Mouse (Mus musculus) embryonic fibroblast, embryonic 13.5 days (primary cell): ENCODE measurements around the gene Plcd1. TPM values are rescaled to one million over a fixed set of nuclear protein-coding genes. Genes with fewer than 3 reads are reported as not detected.

Experiments
- H3K27ac ChIP-seq: 2 replicates; pipeline ENCODE4 v1.5.1; 2012; ENCODE audit warnings: low read length, control low read depth, inconsistent platforms; ENCODE audit not compliant: insufficient read depth
- H3K4me1 ChIP-seq: 2 replicates; pipeline ENCODE4 v1.6.1; 2011; ENCODE audit warnings: low read length; ENCODE audit not compliant: control insufficient read depth, insufficient read depth
- H3K4me3 ChIP-seq: 2 replicates; pipeline ENCODE4 v1.5.1; 2011; ENCODE audit warnings: mild to moderate bottlenecking, control low read depth, low read length; ENCODE audit not compliant: insufficient read depth
- CTCF ChIP-seq: IDR thresholded peaks from 2 replicates; pipeline ENCODE4 v1.5.1; 2011; ENCODE audit warnings: mild to moderate bottlenecking, control low read depth, low read length, moderate library complexity, borderline replicate concordance; ENCODE audit not compliant: insufficient read depth
- POLR2A ChIP-seq: IDR thresholded peaks from 2 replicates; pipeline ENCODE4 v1.6.1; 2011; ENCODE audit warnings: low read depth, mild to moderate bottlenecking, control low read depth, low read length, moderate library complexity
- polyA plus RNA-seq: library from polyadenylated mRNA; stranded (reverse); fragments of >200 nt; gene quantifications from 2 replicates; pipeline ENCODE4 v1.2.4, GENCODE M21; 2011; ENCODE audit warnings: low read depth; ENCODE audit not compliant: missing spikeins, insufficient read length

Gene Plcd1
- polyA plus RNA-seq, 1 experiment: 28.3 TPM

DNA sequence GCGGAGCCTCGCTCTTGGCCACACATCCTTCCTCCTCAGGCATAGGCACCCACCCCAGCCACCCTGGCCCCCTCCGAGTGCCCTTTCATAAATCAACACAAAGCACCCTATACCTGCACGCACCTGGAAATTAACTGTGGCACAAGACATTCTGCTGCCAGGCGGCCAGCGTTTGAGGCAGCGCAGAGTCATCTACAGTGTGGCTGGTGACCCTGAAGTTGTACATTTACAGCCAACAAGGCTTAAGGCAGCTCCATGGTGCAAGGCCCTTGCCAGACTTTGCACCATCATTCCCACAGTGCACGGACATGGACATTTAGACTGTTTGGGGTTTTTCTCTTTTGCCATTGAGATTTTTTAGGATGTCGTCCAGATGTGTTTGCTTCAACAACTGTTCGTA lies 32.6 kb downstream of the Plcd1 start:
- H3K27ac ChIP-seq: no peak overlapping the region
- H3K4me3 ChIP-seq: no peak overlapping the region
- no peaks in the 10 kb centered on the region for H3K4me1 ChIP-seq
- TF ChIP-seq POLR2A (no peak), CTCF (no peak)

DNA sequence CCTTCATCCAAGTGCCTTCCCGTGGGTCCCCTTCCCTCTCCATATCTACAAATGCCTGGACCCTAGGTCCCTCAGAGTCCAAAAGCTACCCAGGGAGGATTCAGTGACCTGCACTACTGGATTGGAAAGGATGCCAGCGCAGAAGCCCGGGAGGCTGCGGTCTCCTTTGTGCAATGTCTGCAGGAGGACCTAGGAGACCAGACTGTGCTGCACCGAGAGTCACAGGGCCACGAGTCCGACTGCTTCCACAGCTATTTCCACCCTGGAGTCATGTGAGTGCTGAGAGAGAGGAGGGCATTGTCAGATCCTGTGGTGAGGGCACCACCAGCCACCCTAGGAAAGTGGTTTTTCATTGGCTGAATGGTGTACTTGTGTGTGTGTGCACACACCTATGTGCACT lies 35.1 kb downstream of the Plcd1 start:
- Histone ChIP-seq H3K27ac (no peak overlapping the region), H3K4me1 (no peaks in the 10 kb centered on the region), H3K4me3 (no peak overlapping the region)
- TF ChIP-seq CTCF (no peak), POLR2A (no peak)

DNA sequence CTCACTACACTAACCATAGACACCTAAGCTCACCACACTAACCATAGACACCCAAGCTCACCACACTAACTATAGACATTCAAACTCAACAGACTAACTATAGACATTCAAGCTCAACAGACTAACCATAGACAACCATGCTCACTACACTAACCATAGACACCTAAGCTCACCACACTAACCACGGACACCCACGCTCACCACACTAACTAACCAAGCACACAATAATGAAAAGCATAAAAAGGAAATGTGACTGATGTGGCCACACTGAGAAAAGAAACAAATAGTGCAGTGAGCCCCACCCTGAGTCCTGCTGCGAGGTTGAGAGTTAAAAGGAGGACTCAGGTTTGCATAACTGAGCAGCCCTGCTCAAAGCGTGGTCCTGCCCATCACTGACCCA lies 38.0 kb downstream of the Plcd1 start:
- Histone ChIP-seq H3K4me1 (no peaks in the 10 kb centered on the region), H3K27ac (no peak overlapping the region), H3K4me3 (no peak overlapping the region)
- TF ChIP-seq POLR2A (no peak), CTCF (no peak)

DNA sequence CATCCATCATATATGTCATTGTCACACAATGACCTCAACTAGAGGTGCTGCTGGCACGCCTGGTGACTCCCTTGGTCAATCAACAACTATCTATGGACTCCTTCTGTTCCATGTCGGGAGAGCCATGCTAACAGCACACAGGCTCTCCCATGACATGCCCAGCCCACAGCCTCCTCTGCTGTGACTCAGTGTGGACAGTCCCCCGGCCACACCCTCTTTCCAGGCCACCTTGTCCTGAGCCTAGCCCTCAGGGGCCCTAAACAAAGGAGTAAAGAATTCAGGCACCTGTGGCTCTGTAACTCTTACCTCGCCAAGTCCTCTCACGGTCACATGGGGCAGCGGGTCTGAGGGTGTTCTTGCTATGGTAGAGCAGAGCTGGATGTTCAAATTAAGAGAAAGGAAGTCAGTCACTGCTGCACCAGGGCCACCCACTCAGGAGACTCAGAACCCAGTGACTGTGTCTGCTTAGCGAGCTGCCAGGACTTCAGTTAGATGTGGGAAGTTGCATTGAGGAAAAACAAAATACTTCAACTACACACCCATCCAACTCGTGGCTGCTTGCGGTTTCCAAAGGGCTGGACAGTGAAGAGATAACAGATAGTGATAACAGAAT lies 39.2 kb downstream of the Plcd1 start:
- TF ChIP-seq CTCF (no peak), POLR2A (no peak)
- no peak overlapping the region for H3K4me3 ChIP-seq
- H3K27ac ChIP-seq: no peak overlapping the region
- H3K4me1 ChIP-seq: no peaks in the 10 kb centered on the region

DNA sequence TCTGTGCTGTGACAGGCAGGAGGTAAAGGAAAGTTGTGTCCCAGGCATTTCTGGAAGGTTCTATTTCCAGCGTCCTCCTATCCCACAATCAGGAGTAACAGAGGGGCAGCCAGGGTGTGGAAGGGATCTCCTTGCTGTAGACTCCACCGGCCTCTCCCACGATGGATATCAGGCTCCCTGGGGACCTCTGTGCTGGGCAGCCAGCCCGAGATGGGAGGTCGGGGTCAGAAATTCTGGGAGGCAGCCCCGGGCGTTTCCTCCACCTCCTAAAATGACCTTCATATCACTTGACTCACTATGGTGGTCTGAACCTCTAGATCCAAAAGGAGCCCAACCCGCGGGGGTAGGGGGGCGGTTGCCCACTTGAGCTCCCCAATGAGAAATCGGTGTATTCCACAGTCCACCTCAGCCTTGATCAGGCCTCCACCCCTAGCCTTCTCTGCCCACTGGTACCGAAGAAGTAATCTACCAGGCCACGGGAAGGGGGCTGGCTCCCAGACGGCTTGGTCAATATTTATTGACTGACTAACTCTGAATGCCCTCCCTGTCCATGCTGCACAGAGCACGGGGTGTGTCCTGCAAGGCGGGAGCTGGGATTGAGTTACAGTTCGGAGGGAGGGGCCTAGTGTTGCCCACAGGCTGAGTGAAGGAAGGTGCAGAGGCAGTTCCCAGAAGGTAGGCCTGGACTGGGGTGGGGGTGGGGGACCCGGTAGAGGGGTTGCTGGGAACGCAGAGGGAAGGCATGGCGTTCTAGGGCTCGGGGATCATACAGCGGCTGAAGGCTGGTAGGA lies 41.0 kb downstream of the Plcd1 start, which contains the start of gene Vill:
Vill (plus strand) TSS at position 625 of the 791 bp plus-strand sequence.
- TF ChIP-seq POLR2A (peak; percentile 49), CTCF (no peak)

DNA sequence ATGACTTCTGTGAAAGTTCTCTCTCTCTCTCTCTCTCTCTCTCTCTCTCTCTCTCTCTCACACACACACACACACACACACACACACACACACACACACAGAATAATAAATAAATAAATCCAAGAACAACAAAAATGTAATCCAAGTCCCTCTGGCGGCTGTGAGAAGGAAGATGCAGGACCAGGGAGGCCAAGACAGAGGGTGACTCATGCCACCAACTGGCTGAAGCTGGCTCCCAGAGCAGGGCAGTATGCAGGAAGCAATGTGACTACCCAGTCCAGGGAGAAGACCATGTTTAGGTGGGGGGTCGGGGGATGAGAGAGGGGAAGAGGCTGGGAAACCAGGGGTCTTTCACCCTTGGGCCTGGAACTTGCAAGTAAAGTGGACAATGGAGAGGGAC lies 42.1 kb downstream of the Plcd1 start:
- H3K27ac ChIP-seq: no peak overlapping the region

More for the DNA sequence above, 41.0 kb downstream of the Plcd1 start, which contains the start of gene Vill:
- Histone ChIP-seq H3K27ac (no peak within 1 kb of the TSS), H3K4me3 (peak within 1 kb of the TSS; percentile 11), H3K4me1 (no peaks in the 10 kb centered on the region; the same call in 1 of the 2 replicates)

DNA sequence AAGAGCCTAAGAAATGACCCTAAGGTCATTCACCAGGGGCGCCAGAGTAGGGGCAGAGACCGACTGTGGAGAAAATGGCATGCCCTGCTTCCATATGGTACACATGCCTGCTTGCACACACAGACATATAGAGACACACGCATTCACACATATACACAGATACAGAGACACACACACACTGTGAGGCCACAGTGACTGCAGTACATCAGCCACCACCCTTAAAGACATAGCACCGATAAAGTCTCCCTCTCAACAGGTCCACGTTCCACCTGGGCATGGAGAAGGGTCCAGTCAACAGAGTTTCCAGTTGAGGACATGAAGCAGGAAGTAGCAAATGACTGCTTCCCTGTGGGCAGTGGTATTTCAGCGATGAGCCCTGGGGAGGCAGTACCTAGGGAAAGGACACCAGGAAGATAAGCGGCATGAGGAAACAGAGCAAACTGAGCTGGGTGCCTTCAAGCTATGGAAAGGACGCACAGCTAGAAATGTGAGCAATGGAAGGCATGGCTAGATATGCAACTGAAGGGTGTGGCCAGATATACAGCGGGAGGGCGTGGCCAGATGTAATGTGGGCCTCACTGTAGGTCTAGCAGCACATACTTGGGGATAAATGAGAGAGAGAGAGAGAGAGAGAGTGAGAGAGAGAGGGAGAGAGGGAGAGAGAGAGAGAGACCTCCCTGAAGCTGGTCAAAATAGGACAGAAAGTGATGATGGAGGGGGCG lies 45.0 kb downstream of the Plcd1 start:
- Histone ChIP-seq H3K4me3 (no peak overlapping the region), H3K27ac (no peak overlapping the region), H3K4me1 (no peaks in the 10 kb centered on the region; the same call in 1 of the 2 replicates)
- no peak for TF ChIP-seq POLR2A
- no peak for TF ChIP-seq CTCF

More for the DNA sequence above, 42.1 kb downstream of the Plcd1 start:
- Histone ChIP-seq H3K4me3 (no peak overlapping the region), H3K4me1 (no peaks in the 10 kb centered on the region; the same call in 1 of the 2 replicates)
- TF ChIP-seq POLR2A: no peak
- TF ChIP-seq CTCF: peak; percentile 27; the same call in 1 of the 2 replicates

DNA sequence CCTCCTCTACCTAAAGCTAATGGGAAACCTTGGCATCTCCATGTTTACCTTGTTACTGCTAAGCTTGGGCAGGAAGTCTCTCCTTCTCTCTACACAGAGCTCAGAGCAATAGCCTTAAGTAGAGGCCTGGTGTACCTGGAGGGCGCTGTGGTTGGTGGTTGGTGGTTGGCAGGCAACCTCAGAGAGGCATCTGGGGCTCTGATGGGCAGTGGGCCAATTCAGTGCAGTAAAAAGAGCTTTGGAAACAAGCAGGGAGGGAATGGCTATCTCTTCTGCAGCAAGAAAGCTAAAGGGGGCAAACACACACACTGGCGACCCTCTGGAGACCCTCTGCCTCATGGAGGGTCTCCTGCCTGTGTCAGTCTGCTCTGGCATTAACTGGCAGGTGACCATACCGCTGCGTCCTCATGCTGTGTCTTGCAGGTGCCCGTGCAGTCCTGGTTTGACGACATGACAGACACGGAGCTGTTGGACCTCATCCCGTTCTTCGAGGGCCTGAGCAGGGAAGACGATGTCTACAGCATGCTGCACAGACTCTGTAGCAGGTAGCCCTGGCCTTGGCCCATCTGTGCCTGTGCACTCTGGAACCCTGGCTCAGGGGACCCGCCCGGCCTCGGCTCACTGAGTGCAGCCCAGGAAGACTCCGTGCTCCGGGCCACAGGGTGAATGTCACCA lies 53.1 kb downstream of the Plcd1 start:
- H3K27ac ChIP-seq: no peak overlapping the region
- H3K4me3 ChIP-seq: no peak overlapping the region
- no peak for TF ChIP-seq POLR2A
- TF ChIP-seq CTCF: no peak
- peaks cover 19% of the 10 kb centered on the region for H3K4me1 ChIP-seq

DNA sequence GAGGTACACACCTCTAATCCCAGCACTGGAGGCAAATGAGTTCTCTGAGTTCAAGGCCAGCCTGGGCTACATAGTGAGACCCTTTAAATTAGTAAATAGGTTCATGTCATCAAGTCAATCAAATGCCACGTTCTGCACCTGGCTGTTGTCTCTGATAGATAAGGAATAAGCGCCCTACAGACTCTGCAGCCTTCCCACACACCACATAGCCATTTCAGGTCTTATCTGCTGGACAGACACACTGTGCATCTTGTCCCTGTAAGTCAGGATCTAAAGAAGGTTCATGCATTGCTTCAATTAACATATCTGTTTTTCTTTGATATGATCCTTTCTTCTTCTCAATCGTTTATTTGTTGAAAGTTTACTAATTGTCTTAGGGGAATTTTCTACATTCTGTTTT lies 54.7 kb downstream of the Plcd1 start:
- no peak overlapping the region for H3K27ac ChIP-seq
- TF ChIP-seq CTCF: no peak
- no peak for TF ChIP-seq POLR2A
- peaks cover 19% of the 10 kb centered on the region for H3K4me1 ChIP-seq
- H3K4me3 ChIP-seq: no peak overlapping the region
